Mouse (Mus musculus): ENCODE measurements at regions not wholly inside any gene's neighbourhood (a gene's known extent, or its start where the extent isn't known, plus 50 kb on each side); places are given as distances from the start of the nearest gene placed in this dataset.
"Not testable (repeated sequence)": the region's sequence is repeated elsewhere in the genome, so short reads cannot be mapped to it uniquely, and the experiment has no call there.

GRCm38 (mm10) chr12:95385688-95386087, 306.3 kb upstream of the Flrt2 start:
- no peak for DNase-seq (ENCODE audit: low spot score in 2 of 2)

- DNase-seq (ENCODE audit: low spot score in 2 of 2) = no peak
Measured at GRCm38 (mm10) chr12:95388185-95388584, 303.8 kb upstream of the Flrt2 start.

- DNase-seq (ENCODE audit: low spot score in 2 of 2) = no peak
Measured at GRCm38 (mm10) chr12:95392821-95393220, 299.2 kb upstream of the Flrt2 start.

- no peak for DNase-seq (ENCODE audit: low spot score in 2 of 2)
Measured at GRCm38 (mm10) chr12:95394991-95395530, 297.0 kb upstream of the Flrt2 start.

GRCm38 (mm10) chr12:95420861-95421260, 271.2 kb upstream of the Flrt2 start:
- DNase-seq (ENCODE audit: low spot score in 2 of 2) = no peak

GRCm38 (mm10) chr12:95424739-95425138, 267.3 kb upstream of the Flrt2 start:
- no peak for DNase-seq (ENCODE audit: low spot score in 2 of 2)

- no peak for DNase-seq (ENCODE audit: low spot score in 2 of 2)
Measured at GRCm38 (mm10) chr12:95437226-95437625, 254.8 kb upstream of the Flrt2 start.

- DNase-seq (ENCODE audit: low spot score in 2 of 2) = no peak
Measured at GRCm38 (mm10) chr12:95457480-95457879, 234.5 kb upstream of the Flrt2 start.

- DNase-seq (ENCODE audit: low spot score in 2 of 2) = no peak
Measured at GRCm38 (mm10) chr12:95466502-95467490, 225.2 kb upstream of the Flrt2 start.

GRCm38 (mm10) chr12:95469897-95470296, 222.1 kb upstream of the Flrt2 start:
- DNase-seq (ENCODE audit: low spot score in 2 of 2) = no peak

- no peak for DNase-seq (ENCODE audit: low spot score in 2 of 2)
Measured at GRCm38 (mm10) chr12:95486502-95486901, 205.5 kb upstream of the Flrt2 start.

- no peak for DNase-seq (ENCODE audit: low spot score in 2 of 2)
Measured at GRCm38 (mm10) chr12:95488371-95488770, 203.7 kb upstream of the Flrt2 start.

- DNase-seq (ENCODE audit: low spot score in 2 of 2) = no peak
Measured at GRCm38 (mm10) chr12:95489374-95489773, 202.7 kb upstream of the Flrt2 start.

- no peak for DNase-seq (ENCODE audit: low spot score in 2 of 2)
Measured at GRCm38 (mm10) chr12:95489848-95490247, 202.2 kb upstream of the Flrt2 start.

- DNase-seq (ENCODE audit: low spot score in 2 of 2) = not testable (repeated sequence)
Measured at GRCm38 (mm10) chr12:95491806-95492436, 200.1 kb upstream of the Flrt2 start.

- no peak for DNase-seq (ENCODE audit: low spot score in 2 of 2)
Measured at GRCm38 (mm10) chr12:95501443-95501842, 190.6 kb upstream of the Flrt2 start.

- DNase-seq (ENCODE audit: low spot score in 2 of 2) = no peak
Measured at GRCm38 (mm10) chr12:95520008-95520407, 172.0 kb upstream of the Flrt2 start.

GRCm38 (mm10) chr12:95522052-95522451, 170.0 kb upstream of the Flrt2 start:
- DNase-seq (ENCODE audit: low spot score in 2 of 2) = no peak

GRCm38 (mm10) chr12:95533888-95534639, 158.0 kb upstream of the Flrt2 start:
- no peak for DNase-seq (ENCODE audit: low spot score in 2 of 2)

- DNase-seq (ENCODE audit: low spot score in 2 of 2) = peak in 1 of 2 experiments; percentile 3
Measured at GRCm38 (mm10) chr12:95547301-95547700, 144.7 kb upstream of the Flrt2 start.

- no peak for DNase-seq (ENCODE audit: low spot score in 2 of 2)
Measured at GRCm38 (mm10) chr12:95553129-95553528, 138.9 kb upstream of the Flrt2 start.

Measured in cerebellum, postnatal 4 days (tissue).